In the genomic region with DNA sequence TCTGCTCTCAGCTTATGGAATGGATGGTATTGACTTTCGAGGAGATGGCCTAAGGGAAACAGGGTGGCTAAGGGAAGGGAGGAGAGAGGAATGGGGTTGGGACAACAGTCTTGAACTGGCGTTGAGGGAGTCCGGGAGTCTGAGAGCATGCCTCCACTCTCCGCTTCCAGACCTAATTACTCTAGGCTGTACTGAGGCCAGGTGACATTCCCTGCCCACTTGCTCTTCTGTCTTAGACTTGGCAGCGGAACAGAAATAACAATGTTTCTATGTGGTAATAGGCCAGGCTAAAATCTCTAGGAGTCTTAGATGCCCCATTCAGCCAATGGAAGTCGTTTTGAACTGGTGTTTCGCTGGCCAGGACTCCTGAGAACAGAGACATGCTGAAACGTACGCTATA, we compare ENCODE assay signal across 9 mouse cellular contexts. TPM values are rescaled to one million over a fixed set of nuclear protein-coding genes. Genes with fewer than 3 reads are reported as not detected.
DNase-seq lines count a peak whose midpoint lies in the region; ATAC-seq and TF ChIP-seq lines count a peak whose summit lies in the region.
"Had no signal": no experiment of that assay in that cellular context is flagged by ENCODE, and none has a peak within 500 bp of the region (broad histone marks: within the 10 kb centered on the region; RNA-seq: fewer than 3 reads in every experiment).

No protein-coding gene starts in this region.

- 86% methylated on average over 9 of the region's 9 CpGs for WGBS in embryonic facial prominence, embryonic 10.5 days
- 69% methylated on average over 9 of the region's 9 CpGs for WGBS in hindbrain, postnatal 0 days
- 86% methylated on average over 9 of the region's 9 CpGs for WGBS in neural tube, embryonic 12.5 days

- TF ChIP-seq CTCF in layer of hippocampus, adult 2 months (conservative IDR thresholded peaks at IDR 0.05) = no peak
- no peak for TF ChIP-seq CTCF in hindbrain, postnatal 0 days (IDR thresholded peaks at IDR 0.05; ENCODE audit: low read depth)

- peaks cover 20% of the 10 kb centered on the region for H3K36me3 ChIP-seq in embryonic facial prominence, embryonic 10.5 days (replicated peaks)
- no peaks in the 10 kb centered on the region for H3K36me3 ChIP-seq in hindbrain, postnatal 0 days (ENCODE audit: insufficient read depth, low read length)
- H3K36me3 ChIP-seq in neural tube, embryonic 12.5 days = peaks cover 7% of the 10 kb centered on the region; the same call in 1 of the 2 replicates

- H3K4me1 ChIP-seq in embryonic facial prominence, embryonic 10.5 days = peaks cover 18% of the 10 kb centered on the region
- H3K4me1 ChIP-seq in hindbrain, postnatal 0 days (ENCODE audit: insufficient read depth, low read length) = peaks cover 11% of the 10 kb centered on the region
- H3K4me1 ChIP-seq in neural tube, embryonic 12.5 days = peaks cover 6% of the 10 kb centered on the region

- H3K9ac ChIP-seq in hindbrain, postnatal 0 days (replicated peaks; ENCODE audit: low read length) = peak overlapping the region; percentile 79
- peak overlapping the region; percentile 68 for H3K9ac ChIP-seq in neural tube, embryonic 12.5 days

- peak overlapping the region; percentile 93 for H3K4me3 ChIP-seq in layer of hippocampus, adult 2 months
- H3K4me3 ChIP-seq in embryonic facial prominence, embryonic 10.5 days = peak overlapping the region; percentile 71
- H3K4me3 ChIP-seq in hindbrain, postnatal 0 days (ENCODE audit: low read length) = peak overlapping the region; percentile 82
- peak overlapping the region; percentile 71 for H3K4me3 ChIP-seq in neural tube, embryonic 12.5 days

- H3K9me3 ChIP-seq in embryonic facial prominence, embryonic 10.5 days = no peaks in the 10 kb centered on the region
- no peaks in the 10 kb centered on the region for H3K9me3 ChIP-seq in hindbrain, postnatal 0 days (ENCODE audit: low read length)
- no peaks in the 10 kb centered on the region for H3K9me3 ChIP-seq in neural tube, embryonic 12.5 days

- H3K27ac ChIP-seq in layer of hippocampus, adult 2 months = peak overlapping the region; percentile 94
- H3K27ac ChIP-seq in embryonic facial prominence, embryonic 10.5 days (replicated peaks) = no peak overlapping the region
- no peak overlapping the region for H3K27ac ChIP-seq in hindbrain, postnatal 0 days
- no peak overlapping the region for H3K27ac ChIP-seq in neural tube, embryonic 12.5 days

- no peaks in the 10 kb centered on the region for H3K27me3 ChIP-seq in embryonic facial prominence, embryonic 10.5 days (replicated peaks; ENCODE audit: low read depth, poor library complexity, severe bottlenecking)
- no peaks in the 10 kb centered on the region for H3K27me3 ChIP-seq in hindbrain, postnatal 0 days (ENCODE audit: insufficient read depth, low read length)
- H3K27me3 ChIP-seq in neural tube, embryonic 12.5 days (replicated peaks) = no peaks in the 10 kb centered on the region

- ATAC-seq in hindbrain, postnatal 0 days = no peak
- no peak for ATAC-seq in neural tube, embryonic 12.5 days (ENCODE audit: low FRiP score, low read depth)
- no peak for ATAC-seq in activated CD4-positive, CD25-positive, alpha-beta regulatory T cell, adult 4 months

- H3K4me2 ChIP-seq in hindbrain, postnatal 0 days (ENCODE audit: low read depth, low read length) = peak overlapping the region; percentile 57
- H3K4me2 ChIP-seq in neural tube, embryonic 12.5 days (replicated peaks) = peak overlapping the region; percentile 77

- DNase-seq in layer of hippocampus, adult 2 months (ENCODE audit: low spot score in 2 of 2) = no peak
- DNase-seq in layer of hippocampus, adult 9-11 months = no peak
- DNase-seq in embryonic facial prominence, embryonic 10.5 days (ENCODE audit: low spot score) = no peak
- DNase-seq in hindbrain, postnatal 0 days (ENCODE audit: low spot score) = no peak
- DNase-seq in layer of hippocampus, adult 11-12 months (ENCODE audit: low spot score) = no peak
- no peak for DNase-seq in kidney, adult 18-20 months
- DNase-seq: adrenal gland, adult 8-10 months had no signal

RNA-seq across cellular contexts. Expression of a gene that starts 0.8 kb away (rescaled TPM):
- 10 to 100 TPM; 21.7 to 21.8 TPM for total RNA-seq in layer of hippocampus, adult 2 months (2021)
- 12.8 and 13.8 TPM in 2 replicates for polyA plus RNA-seq in embryonic facial prominence, embryonic 10.5 days (2016; fragmentation: Nextera tagmentation; extraction: Ambion mirVana)
- 14.9 and 18.2 TPM in 2 replicates for total RNA-seq in hindbrain, postnatal 0 days (2014; rRNA removed)
- 14.6 and 15.7 TPM in 2 replicates for polyA plus RNA-seq in hindbrain, postnatal 0 days (2015; fragmentation: Nextera tagmentation; extraction: Ambion mirVana)
- polyA plus RNA-seq in neural tube, embryonic 12.5 days (2016; fragmentation: Nextera tagmentation; extraction: Ambion mirVana) = 17.6 and 18.4 TPM in 2 replicates
- polyA plus RNA-seq in activated CD4-positive, CD25-positive, alpha-beta regulatory T cell, adult 4 months (2017; shearing (Covaris generic)) = 1 to 10 TPM; 1.9 to 4.0 TPM

RNA-seq across cellular contexts. Expression of a gene that starts 14.3 kb away (rescaled TPM):
- under 1 TPM; 0.39 to 0.67 TPM for total RNA-seq in layer of hippocampus, adult 2 months (2021)
- 7.5 and 10.5 TPM in 2 replicates for polyA plus RNA-seq in embryonic facial prominence, embryonic 10.5 days (2016; fragmentation: Nextera tagmentation; extraction: Ambion mirVana)
- 0.10 and 0.75 TPM in 2 replicates for total RNA-seq in hindbrain, postnatal 0 days (2014; rRNA removed)
- polyA plus RNA-seq in hindbrain, postnatal 0 days (2015; fragmentation: Nextera tagmentation; extraction: Ambion mirVana) = 0.10 and 0.15 TPM in 2 replicates
- polyA plus RNA-seq in neural tube, embryonic 12.5 days (2016; fragmentation: Nextera tagmentation; extraction: Ambion mirVana) = 1.1 and 1.6 TPM in 2 replicates
- under 1 TPM in 1 of 2 experiments, not detected in 1; 0.20 TPM for polyA plus RNA-seq in activated CD4-positive, CD25-positive, alpha-beta regulatory T cell, adult 4 months (2017; shearing (Covaris generic))

RNA-seq across cellular contexts. Expression of a gene that starts 17.6 kb away (rescaled TPM):
- total RNA-seq in layer of hippocampus, adult 2 months (2021) = 10 to 100 TPM; 24.6 to 26.7 TPM
- polyA plus RNA-seq in embryonic facial prominence, embryonic 10.5 days (2016; fragmentation: Nextera tagmentation; extraction: Ambion mirVana) = 71.6 and 84.5 TPM in 2 replicates
- total RNA-seq in hindbrain, postnatal 0 days (2014; rRNA removed) = 35.2 and 39.1 TPM in 2 replicates
- polyA plus RNA-seq in hindbrain, postnatal 0 days (2015; fragmentation: Nextera tagmentation; extraction: Ambion mirVana) = 49.9 and 53.2 TPM in 2 replicates
- 71.2 and 73.9 TPM in 2 replicates for polyA plus RNA-seq in neural tube, embryonic 12.5 days (2016; fragmentation: Nextera tagmentation; extraction: Ambion mirVana)
- polyA plus RNA-seq in activated CD4-positive, CD25-positive, alpha-beta regulatory T cell, adult 4 months (2017; shearing (Covaris generic)) = 10 to 100 TPM; 26.2 to 33.6 TPM

RNA-seq across cellular contexts. Expression of a gene that starts 59.7 kb away (rescaled TPM):
- total RNA-seq in layer of hippocampus, adult 2 months (2021) = 10 to 100 TPM; 25.8 to 30.4 TPM
- 37.5 and 39.7 TPM in 2 replicates for polyA plus RNA-seq in embryonic facial prominence, embryonic 10.5 days (2016; fragmentation: Nextera tagmentation; extraction: Ambion mirVana)
- total RNA-seq in hindbrain, postnatal 0 days (2014; rRNA removed) = 56.7 and 67.6 TPM in 2 replicates
- 36.1 and 37.4 TPM in 2 replicates for polyA plus RNA-seq in hindbrain, postnatal 0 days (2015; fragmentation: Nextera tagmentation; extraction: Ambion mirVana)
- polyA plus RNA-seq in neural tube, embryonic 12.5 days (2016; fragmentation: Nextera tagmentation; extraction: Ambion mirVana) = 44.1 and 46.2 TPM in 2 replicates
- polyA plus RNA-seq in activated CD4-positive, CD25-positive, alpha-beta regulatory T cell, adult 4 months (2017; shearing (Covaris generic)) = 10 to 100 TPM; 20.6 to 22.5 TPM

RNA-seq across cellular contexts. Expression of a gene that starts 59.7 kb away (rescaled TPM):
- total RNA-seq in layer of hippocampus, adult 2 months (2021) = 10 to 100 TPM; 34.2 to 38.2 TPM
- polyA plus RNA-seq in embryonic facial prominence, embryonic 10.5 days (2016; fragmentation: Nextera tagmentation; extraction: Ambion mirVana) = 75.8 and 80.6 TPM in 2 replicates
- total RNA-seq in hindbrain, postnatal 0 days (2014; rRNA removed) = 60.1 and 71.3 TPM in 2 replicates
- 47.2 and 50.9 TPM in 2 replicates for polyA plus RNA-seq in hindbrain, postnatal 0 days (2015; fragmentation: Nextera tagmentation; extraction: Ambion mirVana)
- 59.1 and 60.4 TPM in 2 replicates for polyA plus RNA-seq in neural tube, embryonic 12.5 days (2016; fragmentation: Nextera tagmentation; extraction: Ambion mirVana)
- polyA plus RNA-seq in activated CD4-positive, CD25-positive, alpha-beta regulatory T cell, adult 4 months (2017; shearing (Covaris generic)) = 10 to 100 TPM; 19.5 to 31.6 TPM
